Mouse (Mus musculus) bone marrow macrophage, adult 2 months (primary cell): Measurements from ENCODE around the gene Simc1.

Source experiments
- CTCF ChIP-seq: IDR thresholded peaks from 2 replicates; pipeline ENCODE4 v1.5.1; 2012; ENCODE audit warnings: low read depth, mild to moderate bottlenecking, low read length, moderate library complexity
- POLR2A ChIP-seq: IDR thresholded peaks from 2 replicates; pipeline ENCODE4 v1.6.1; 2012; ENCODE audit warnings: mild to moderate bottlenecking, low read depth, low read length, borderline replicate concordance

GRCm38 (mm10) chr13:54479286-54479685, 24.3 kb upstream of the Simc1 start:
- TF ChIP-seq CTCF (no peak), POLR2A (no peak)
